Mouse (Mus musculus): ENCODE data around the gene Snn. TPM values are rescaled to one million over a fixed set of nuclear protein-coding genes. Genes with fewer than 3 reads are reported as not detected.

Snn gene
- total RNA-seq, 1 experiment from 2014 or later: 27.4 TPM

DNA sequence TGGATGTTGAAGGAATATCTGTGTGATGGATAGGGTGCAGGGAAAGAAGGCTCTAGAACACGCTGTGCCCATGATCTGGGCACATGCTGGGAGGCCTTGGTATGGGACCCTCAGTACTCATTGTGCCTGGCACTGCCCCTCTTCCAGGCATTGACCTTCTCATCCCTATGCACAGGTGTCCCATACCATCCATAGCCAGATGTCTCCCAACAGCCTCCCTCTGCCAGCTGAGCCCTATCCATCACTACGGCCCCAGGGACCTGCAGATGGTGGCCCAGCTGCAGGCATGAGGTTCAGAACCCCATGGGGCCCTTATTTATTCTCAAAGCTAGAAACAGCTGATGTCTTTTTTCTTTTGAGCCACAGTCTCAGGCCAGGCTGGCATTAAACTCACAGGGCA, 20.1 kb upstream of the Snn start:
- ATAC-seq (replicated peaks; ENCODE audit: insufficient number of reproducible peaks, low FRiP score, low TSS enrichment, poor library complexity, severe bottlenecking): no peak

DNA sequence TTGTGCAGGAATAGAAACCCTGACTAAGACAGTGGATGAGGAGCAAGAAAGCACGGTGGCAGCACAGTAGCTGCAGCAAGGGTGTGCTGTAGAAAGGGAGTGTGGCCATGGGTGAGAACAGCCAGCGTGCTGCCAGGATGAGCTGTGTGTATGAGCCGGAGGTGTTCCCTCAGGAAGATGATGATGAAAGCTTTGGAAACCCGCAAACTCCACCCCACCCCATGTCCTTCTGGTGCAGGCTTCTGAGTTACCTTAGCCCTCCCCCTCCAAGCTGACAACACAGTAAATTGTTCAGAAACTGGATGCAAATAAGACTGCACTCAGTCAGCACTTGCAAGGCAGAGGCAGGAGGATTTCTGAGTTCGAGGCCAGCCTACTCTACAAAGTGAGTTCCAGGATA, 17.5 kb upstream of the Snn start:
- ATAC-seq (replicated peaks; ENCODE audit: insufficient number of reproducible peaks, low FRiP score, low TSS enrichment, poor library complexity, severe bottlenecking): no peak

DNA sequence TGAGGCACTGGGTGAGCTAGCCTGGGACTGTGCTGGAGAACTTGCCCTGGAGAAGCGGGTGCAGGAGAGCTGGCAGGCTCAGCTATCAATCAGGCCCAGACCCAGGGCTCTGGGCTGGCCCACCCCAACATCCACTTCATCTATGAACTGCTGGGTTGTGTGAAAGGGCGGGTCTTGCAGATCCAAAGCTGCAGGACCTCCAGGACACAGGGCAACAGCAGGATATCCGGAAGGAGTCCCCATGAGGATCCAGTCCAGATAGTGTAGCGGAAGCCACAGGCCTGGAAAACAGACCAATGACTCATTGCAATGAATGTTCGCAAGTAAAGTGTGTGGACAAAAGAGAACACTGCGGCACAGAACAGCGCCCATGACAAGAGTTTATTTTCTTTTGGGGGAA, 14.3 kb upstream of the Snn start:
- ATAC-seq (replicated peaks; ENCODE audit: insufficient number of reproducible peaks, low FRiP score, low TSS enrichment, poor library complexity, severe bottlenecking): no peak

DNA sequence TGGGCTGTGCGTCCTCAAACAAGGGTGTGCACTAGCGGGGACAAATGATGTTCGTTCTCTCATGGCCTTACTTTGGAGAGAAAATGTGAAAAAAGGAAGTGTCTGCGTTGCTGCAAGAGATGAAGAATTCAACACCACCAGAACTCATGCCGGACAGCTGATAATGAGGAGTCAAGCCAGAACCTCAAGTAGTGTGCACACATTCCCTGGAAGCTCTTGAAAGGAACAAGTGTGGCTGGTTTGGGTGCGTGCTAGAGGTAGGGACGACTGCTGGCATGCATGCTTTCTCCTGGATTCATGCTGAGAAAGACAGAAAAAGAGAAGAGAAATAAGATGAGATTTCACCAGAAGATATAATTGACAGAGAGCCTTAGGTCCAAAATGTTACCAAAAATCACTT, 13.6 kb upstream of the Snn start:
- no peak for ATAC-seq (replicated peaks; ENCODE audit: insufficient number of reproducible peaks, low FRiP score, low TSS enrichment, poor library complexity, severe bottlenecking)

DNA sequence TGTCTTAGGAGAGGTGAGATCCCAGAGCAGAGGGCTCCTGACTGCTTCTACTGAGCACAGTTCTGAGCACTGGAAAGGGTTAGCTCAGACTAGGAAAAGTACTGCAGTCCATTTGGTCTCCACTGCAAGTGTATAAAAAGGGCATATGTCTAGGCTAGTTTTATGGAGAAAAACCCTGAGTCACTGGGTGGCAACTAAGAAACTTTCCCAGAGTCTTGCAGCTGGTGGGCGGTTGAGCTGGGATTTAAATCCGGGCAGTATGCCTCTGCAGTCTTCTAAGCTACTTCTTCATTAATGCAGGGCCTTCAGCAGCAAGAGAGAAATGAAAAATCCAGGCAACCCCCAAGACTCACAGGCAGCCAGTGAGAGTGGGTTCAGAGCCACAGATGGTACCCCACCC, 10.5 kb upstream of the Snn start:
- no peak for ATAC-seq (replicated peaks; ENCODE audit: insufficient number of reproducible peaks, low FRiP score, low TSS enrichment, poor library complexity, severe bottlenecking)

DNA sequence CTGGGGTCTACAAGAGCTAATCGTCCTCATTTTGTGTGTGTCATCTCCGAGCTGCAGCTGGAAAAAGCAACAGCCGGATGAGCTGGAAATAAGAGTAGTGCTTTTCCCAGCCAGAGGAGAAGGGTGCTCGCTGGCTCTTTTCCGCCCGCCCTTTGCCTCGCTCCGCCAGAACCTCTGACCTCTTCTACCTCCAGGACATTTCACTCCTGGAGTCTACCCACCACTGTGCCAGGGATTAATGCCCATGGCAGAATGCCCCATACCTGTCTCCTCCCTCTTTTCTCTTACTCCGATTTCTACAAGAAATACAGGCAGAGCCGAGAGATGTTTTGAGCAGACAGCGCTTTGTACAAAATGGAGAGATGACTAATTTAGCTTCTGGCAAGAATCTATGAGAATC, 9.6 kb upstream of the Snn start:
- no peak for ATAC-seq (replicated peaks; ENCODE audit: insufficient number of reproducible peaks, low FRiP score, low TSS enrichment, poor library complexity, severe bottlenecking)

DNA sequence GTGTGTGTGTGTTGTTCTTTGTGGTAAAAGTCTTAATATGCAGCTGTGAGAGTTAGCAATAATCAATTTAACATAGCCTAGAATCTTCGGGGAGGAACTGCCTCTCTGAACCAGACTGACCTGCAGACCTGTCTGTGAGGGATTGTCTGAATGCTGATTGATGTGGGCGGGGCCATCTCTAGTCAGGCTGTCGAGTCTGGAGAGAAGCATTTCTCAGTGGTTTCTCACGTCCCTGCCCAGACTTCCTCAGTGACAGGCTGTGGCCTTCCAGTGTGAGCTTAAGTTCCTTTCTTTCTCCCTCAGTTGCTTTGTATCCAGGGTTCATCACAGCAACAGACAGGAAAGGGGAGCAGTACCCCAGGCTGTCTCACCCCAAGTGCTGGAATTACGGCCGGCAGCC, 6.3 kb upstream of the Snn start:
- ATAC-seq (replicated peaks; ENCODE audit: insufficient number of reproducible peaks, low FRiP score, low TSS enrichment, poor library complexity, severe bottlenecking): no peak

DNA sequence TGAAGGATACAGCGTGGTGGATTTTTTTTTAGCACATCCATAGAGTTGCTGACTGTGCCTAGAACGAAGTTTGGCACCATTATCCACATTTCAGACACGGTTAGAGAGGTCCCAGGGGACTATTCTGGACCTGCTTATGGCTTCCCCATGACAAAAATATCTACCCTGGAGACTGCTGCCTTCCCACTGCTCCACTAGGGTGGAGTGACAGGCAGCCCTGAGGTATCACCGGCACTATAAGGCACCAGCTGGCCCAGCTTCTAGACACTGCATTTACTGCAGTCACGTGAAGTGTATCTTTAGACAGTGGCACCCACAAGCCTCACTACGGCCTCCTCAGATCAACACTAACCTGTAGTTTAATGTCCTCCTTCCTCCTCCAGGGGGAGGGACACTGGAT, 5.9 kb upstream of the Snn start:
- ATAC-seq (replicated peaks; ENCODE audit: insufficient number of reproducible peaks, low FRiP score, low TSS enrichment, poor library complexity, severe bottlenecking): no peak

DNA sequence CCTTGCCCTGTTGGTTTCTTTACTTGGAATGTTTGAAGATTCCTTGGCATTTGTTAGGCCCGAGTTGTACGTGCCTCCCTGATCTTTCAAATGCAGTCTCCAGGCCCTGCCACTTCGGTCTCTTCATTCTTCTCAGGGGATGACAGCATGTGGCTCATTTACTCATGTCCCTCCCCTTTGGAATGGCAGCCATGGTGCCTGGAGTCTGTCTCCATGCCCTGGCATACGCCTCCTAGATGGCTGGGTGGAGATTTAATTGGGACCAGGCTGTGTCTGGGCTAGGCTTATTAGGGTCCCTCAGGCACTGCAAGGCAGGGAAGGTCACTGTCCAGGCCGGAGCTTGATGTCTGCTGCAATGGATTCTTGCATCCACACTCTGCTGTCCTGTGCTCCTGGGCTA, 4.8 kb upstream of the Snn start:
- ATAC-seq (replicated peaks; ENCODE audit: insufficient number of reproducible peaks, low FRiP score, low TSS enrichment, poor library complexity, severe bottlenecking): no peak

DNA sequence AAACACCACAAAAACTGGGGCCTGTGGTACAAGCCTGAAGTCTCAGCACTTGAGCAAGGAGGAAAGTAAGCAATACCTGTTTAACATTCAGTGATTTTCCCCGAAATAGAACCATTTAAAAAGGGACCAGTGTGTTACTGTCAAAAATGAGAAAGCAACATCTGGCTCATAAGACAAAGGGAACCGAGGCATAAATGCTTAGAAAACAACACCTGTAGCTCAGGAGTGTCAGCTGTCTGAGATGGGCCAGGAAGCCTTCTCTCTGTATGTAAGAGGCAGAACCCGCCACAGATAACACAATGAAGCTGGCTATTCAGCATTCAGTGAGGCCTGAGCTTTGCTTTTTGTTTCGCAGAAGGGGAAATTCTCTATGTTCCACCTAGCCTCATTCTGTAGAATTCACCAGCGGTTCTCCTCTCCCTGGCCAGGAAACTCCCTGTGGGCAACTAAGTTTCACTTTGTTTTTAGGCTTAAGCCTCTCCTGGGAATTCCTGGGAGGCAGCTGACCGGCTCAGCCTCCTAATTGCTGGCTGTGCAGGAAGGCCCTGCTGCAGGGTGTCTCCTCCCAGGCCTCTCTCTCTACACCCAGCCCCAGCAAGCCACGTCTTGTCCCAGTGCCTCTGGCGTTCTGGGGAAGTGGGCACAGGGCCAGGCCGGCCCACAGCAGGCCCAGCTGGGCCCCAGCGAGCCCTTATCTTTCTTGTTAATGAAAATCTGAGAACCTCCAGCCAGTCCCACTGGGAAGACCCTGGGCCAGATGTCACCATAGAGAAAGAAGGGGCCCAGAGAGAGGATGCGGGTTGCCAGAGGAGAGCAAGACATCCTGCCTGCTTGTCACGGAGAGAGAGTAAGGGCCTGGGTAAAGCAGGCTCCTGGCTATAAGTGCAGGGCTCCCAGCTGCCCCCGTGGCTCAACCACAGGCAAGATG, 2.3 kb downstream of the Snn start:
- ATAC-seq (replicated peaks; ENCODE audit: insufficient number of reproducible peaks, low FRiP score, low TSS enrichment, poor library complexity, severe bottlenecking): no peak

DNA sequence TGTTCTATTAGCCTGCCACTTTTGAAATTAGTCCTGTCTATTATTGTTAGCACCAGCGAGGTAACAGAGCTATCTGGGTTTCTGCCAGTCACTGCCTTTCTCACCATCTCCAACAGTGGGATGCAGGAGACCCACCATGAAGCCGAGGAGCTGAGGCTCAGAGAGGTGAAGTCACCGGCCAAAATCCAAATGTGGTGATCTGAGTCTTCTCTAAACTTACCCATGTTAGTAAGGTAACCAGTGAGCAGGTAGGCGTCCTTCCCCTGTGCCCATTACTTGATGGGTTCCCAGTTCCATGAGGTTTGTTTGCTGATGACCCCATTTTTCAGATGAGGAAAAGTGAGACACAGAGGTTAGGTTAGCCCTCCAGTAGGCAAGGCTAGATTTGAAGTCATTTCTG, 3.6 kb downstream of the Snn start:
- no peak for ATAC-seq (replicated peaks; ENCODE audit: insufficient number of reproducible peaks, low FRiP score, low TSS enrichment, poor library complexity, severe bottlenecking)

DNA sequence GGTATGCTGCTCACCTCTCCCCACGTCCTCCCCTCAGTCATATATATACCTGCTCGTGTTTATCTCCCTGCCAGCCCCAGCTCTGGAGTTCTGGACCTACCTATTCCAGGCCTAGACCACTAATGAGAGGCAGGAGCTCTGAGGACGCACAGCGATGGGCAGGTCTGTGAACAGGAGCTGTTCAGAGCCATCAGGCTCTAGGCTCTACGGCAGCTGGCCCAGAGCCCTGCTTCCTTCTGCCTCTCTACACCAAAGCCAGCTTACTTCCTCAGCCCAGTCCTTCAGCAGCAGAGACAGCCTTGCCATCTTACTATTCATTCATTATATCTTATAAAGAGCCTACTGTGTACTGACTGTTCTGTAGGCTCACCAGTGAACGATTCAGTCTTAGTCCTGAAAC, 4.0 kb downstream of the Snn start:
- ATAC-seq (replicated peaks; ENCODE audit: insufficient number of reproducible peaks, low FRiP score, low TSS enrichment, poor library complexity, severe bottlenecking): no peak

DNA sequence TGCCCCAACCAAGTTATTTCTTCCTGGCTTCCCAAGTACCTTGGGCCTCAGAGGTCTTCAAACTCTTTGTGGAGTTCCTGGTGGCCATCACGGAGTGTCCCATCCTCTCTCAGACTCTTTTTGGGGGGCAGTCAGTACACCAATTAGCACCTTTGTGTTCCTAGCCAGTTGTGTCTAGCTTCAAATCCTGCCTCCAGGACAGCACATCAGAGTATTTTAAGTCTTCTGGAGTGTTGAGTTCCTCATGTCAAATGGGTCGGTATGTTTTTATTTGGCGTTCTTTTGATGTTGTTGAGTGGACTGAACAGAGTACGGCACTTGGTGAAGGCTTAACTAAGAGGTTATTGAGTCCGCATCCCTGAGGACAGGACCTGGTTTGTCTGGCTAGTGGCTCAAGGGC, 4.7 kb downstream of the Snn start:
- no peak for ATAC-seq (replicated peaks; ENCODE audit: insufficient number of reproducible peaks, low FRiP score, low TSS enrichment, poor library complexity, severe bottlenecking)

DNA sequence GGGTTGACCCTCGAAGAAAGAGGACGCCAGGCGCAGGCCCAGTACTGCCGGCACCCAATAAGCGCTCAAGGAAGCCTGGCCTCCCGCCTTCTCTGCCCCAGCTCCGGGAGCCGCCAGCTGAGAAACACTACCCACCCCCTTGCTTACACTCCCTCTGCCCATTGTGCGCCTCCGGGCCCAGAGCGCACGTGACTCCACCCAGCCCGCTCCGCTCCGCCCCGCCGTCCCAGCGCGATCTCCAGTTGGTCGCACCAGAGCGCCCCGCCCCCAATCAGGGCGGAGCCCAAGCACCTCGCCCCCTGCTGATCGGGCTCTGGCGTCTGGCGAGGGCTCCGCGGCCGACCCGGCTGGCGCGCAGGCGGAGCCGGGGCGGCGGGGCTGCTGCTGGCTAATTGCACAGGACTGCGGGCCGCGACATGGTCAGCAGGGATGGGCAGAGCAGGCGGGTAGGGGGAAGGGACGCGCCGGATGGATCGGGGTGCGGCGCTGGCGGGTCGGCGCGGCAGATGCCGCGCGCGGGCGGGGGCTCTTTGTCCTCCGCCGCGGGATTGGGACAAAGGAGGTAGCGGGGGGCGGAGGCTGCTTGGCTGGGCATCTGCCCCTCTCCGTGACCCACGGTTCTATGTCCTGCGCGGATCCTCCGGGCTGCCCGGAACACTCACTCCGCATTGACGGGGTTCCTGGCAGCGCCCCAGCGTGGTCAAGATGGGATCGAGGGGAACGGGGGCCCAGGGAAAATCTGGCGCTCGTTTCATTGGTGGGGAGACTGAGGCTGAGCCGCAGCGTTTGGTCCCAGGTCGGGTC, 5.5 kb downstream of the Snn start, which contains the start of gene Litaf:
TSS of gene Litaf (minus strand) at position 129 of the 804 bp plus-strand sequence.
- peak; percentile 89 for ATAC-seq (replicated peaks; ENCODE audit: insufficient number of reproducible peaks, low FRiP score, low TSS enrichment, poor library complexity, severe bottlenecking)

DNA sequence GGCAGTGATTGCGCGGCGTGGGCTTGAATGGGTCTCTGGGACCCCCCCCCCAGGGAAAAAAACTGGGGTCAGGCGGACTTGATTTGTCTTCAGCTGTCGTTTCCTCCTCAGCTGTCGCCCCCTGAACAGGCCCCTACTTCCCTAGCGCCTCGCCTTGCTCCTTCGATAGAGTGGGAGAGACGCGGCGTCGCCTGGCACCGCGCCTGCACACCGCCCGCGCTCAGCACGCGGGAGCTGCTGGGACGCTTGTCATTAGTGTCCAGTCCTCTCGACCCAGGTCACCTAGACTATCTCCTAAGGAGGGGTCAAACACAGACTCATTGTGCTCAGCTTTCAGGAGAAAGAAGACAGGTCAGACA, 6.1 kb downstream of the Snn start:
- ATAC-seq (replicated peaks; ENCODE audit: insufficient number of reproducible peaks, low FRiP score, low TSS enrichment, poor library complexity, severe bottlenecking): no peak

DNA sequence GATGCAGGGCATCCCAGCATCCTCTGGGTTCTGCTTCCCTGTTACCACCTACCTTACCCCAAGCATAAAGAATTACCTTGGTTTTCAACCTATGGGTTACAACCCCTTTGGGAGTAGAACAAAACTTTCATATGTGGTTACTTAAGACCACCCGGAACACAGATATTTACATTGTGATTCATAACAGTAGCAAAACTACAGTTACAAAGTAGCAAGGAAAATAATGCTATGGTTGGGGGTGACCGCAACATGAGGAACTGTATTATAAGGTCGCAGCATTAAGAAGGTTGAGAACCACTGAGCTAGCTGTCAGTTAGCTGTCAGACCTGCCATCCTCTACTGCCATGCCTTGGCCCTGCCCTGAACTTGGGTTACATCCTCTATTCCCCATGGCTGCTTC, 7.9 kb downstream of the Snn start:
- no peak for ATAC-seq (replicated peaks; ENCODE audit: insufficient number of reproducible peaks, low FRiP score, low TSS enrichment, poor library complexity, severe bottlenecking)

DNA sequence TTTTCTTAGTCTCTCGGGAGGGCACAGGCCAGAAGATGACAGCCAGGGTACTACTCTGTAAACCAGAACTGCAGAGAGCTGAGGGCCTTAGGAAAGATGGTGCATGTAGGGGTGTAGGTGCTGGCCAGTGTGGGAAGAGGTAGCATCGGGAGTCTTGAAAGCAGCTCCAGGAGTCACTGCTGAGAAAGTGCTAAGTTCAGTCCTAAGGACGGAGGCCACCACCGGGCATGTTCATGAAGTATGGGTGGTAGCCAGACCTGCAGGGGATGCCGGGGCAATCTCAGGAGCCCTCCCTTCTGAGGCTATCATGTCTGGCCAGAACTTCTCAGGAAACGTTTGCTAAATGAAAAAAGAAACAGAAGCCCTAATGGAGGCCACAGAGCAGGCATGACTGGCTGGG, 8.5 kb downstream of the Snn start:
- ATAC-seq (replicated peaks; ENCODE audit: insufficient number of reproducible peaks, low FRiP score, low TSS enrichment, poor library complexity, severe bottlenecking): no peak

DNA sequence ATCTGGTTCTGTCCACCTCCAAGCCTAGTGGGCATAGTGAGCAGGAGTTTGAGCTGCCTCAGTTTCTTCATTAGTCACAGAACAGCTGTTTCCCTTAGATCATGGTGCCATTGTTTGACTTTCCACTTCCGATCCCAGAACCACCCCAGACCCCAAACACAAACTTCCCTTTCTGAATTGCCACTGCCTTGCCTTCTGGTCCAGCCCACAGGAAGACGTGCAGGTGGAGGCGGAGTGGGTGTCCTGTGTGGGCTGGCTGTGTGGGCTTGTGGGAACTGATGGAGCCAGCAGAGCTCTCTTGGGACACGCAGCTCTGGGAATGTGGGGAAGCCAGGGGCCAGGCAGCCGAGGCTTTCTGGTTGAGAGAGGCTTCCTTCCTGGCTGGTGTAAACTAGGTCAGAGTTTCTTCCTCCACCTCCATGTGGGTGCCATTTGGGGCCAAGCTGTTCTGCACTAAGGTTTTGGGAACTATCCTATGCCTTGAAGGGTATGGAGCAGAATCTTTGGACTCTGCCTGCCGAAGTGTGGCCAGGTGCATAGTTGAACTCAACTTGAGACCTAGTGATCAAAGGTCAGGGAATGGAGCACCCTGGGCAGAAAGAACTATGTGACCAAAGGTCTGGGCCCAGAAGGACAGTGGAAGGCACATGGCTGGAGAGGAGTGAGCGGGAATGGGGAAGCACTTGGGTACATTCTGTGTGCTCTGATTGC, 9.1 kb downstream of the Snn start:
- ATAC-seq (replicated peaks; ENCODE audit: insufficient number of reproducible peaks, low FRiP score, low TSS enrichment, poor library complexity, severe bottlenecking): no peak

DNA sequence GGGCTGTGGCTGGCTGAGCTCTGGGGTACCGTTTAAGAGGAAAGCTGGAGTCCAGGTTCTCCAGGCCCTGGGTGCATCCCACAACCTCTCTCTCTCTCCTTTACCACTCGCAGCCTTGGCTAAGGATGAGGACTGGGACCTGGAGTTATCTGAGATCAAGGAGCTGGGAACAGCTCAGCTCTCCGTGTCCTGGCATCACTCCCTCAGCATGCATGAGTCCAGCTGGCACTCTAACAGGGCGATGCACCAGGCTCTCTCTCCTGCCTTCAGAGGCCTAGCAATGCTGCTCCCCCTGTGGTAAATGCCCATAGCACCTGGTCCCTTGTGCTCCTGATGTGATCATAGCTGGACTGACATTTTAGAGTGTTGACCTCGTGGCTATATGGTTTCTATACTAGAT, 10.4 kb downstream of the Snn start:
- no peak for ATAC-seq (replicated peaks; ENCODE audit: insufficient number of reproducible peaks, low FRiP score, low TSS enrichment, poor library complexity, severe bottlenecking)

Measured in monocyte, adult 5-6 weeks (primary cell).